Mouse (Mus musculus) erythroblast, embryonic 14.5 days (primary cell): ENCODE measurements around the gene Med22. TPM values are rescaled to one million over a fixed set of nuclear protein-coding genes. Genes with fewer than 3 reads are reported as not detected.

Experiments used
- H3K27me3 ChIP-seq: 2 replicates; pipeline ENCODE4 v1.6.1; 2012; ENCODE audit warnings: inconsistent platforms; ENCODE audit not compliant: control insufficient read depth
- H3K36me3 ChIP-seq: 2 replicates; pipeline ENCODE4 v1.6.1; 2012; ENCODE audit warnings: mild to moderate bottlenecking, inconsistent platforms; ENCODE audit not compliant: control insufficient read depth
- H3K4me1 ChIP-seq: 2 replicates; pipeline ENCODE4 v1.6.1; 2012; ENCODE audit warnings: inconsistent platforms; ENCODE audit not compliant: control insufficient read depth
- H3K4me3 ChIP-seq: replicated peaks from 2 replicates; pipeline ENCODE3; 2012; ENCODE audit warnings: moderate library complexity, mild to moderate bottlenecking, inconsistent platforms
- H3K9me3 ChIP-seq: 2 replicates; pipeline ENCODE4 v1.6.1; 2012; ENCODE audit warnings: low read length, inconsistent platforms, mixed read lengths; ENCODE audit not compliant: control insufficient read depth
- GATA1 ChIP-seq: IDR thresholded peaks from 2 replicates; pipeline ENCODE4 v1.6.1; 2012; ENCODE audit warnings: low read length, inconsistent platforms, mixed read lengths
- TAL1 ChIP-seq: IDR thresholded peaks from 3 replicates; pipeline ENCODE4 v1.6.1; 2012; ENCODE audit warnings: low read length, inconsistent platforms, mixed read lengths
- polyA plus RNA-seq: library from polyadenylated mRNA; stranded (reverse); fragments of >175 nt; gene quantifications from 2 replicates; pipeline ENCODE4 v1.2.3, GENCODE M21; 2012

Med22 gene
- polyA plus RNA-seq, 1 experiment = 2.6 TPM

GRCm38 (mm10) chr2:26910994-26911765 lies 703 bp upstream of the Med22 start:
- no peak; the same call in 1 of the 2 replicates for TF ChIP-seq GATA1
- TF ChIP-seq TAL1 = no peak
- H3K36me3 ChIP-seq = peaks cover 74% of the 10 kb centered on the region
- H3K4me1 ChIP-seq = peaks cover 84% of the 10 kb centered on the region

GRCm38 (mm10) chr2:26909387-26909784 lies 1.1 kb downstream of the Med22 start:
- H3K4me3 ChIP-seq = peak overlapping the region; percentile 83
- H3K4me1 ChIP-seq = peaks cover 69% of the 10 kb centered on the region
- TF ChIP-seq TAL1 (no peak), GATA1 (no peak)
- no peaks in the 10 kb centered on the region for H3K9me3 ChIP-seq
- no peaks in the 10 kb centered on the region for H3K27me3 ChIP-seq
- H3K36me3 ChIP-seq = peaks cover 82% of the 10 kb centered on the region

More at GRCm38 (mm10) chr2:26910994-26911765, 703 bp upstream of the Med22 start:
- Histone ChIP-seq H3K27me3 (no peaks in the 10 kb centered on the region), H3K4me3 (peak overlapping the region; percentile 83), H3K9me3 (no peaks in the 10 kb centered on the region)

DNA sequence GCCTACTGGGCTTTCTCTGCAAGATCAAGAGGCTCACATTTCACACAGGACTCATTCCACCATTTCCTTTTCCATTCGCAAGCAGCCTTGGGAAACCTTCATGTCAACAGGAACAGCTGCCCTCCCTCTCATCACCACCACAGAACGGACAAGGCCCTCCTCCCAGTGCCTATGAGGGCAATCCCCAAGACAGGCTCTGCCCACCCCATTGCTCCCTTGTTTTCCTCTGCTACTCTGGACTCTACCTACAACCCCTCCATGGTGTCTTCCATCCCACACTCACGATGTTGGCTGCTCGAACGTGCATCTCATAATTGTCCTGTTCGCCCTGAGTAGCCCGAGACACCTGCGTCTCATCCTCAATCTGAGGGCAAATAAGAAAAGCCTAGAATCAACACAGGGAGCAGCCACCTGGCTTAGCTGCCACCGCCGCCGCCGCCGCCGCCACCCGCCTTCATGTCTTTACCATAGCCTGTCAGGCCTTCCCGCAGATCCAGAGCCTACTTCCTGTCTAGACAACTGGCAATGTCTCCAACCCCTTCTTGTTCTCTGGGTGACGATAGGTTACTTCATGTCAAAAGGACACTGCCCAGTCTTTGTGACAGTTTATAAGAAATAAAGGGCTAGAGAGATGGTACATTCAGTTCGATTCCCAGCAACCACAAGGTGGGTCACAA lies 1.6 kb downstream of the Med22 start:
- Histone ChIP-seq H3K4me1 (peaks cover 70% of the 10 kb centered on the region), H3K9me3 (no peaks in the 10 kb centered on the region), H3K4me3 (peak overlapping the region; percentile 83), H3K36me3 (peaks cover 82% of the 10 kb centered on the region), H3K27me3 (no peaks in the 10 kb centered on the region)
- TF ChIP-seq GATA1 = no peak
- TF ChIP-seq TAL1 = no peak

- TF ChIP-seq TAL1 (no peak), GATA1 (no peak)
- H3K27me3 ChIP-seq = no peaks in the 10 kb centered on the region
- no peak overlapping the region for H3K4me3 ChIP-seq
- peaks cover 69% of the 10 kb centered on the region for H3K4me1 ChIP-seq
- no peaks in the 10 kb centered on the region for H3K9me3 ChIP-seq
- H3K36me3 ChIP-seq = peaks cover 68% of the 10 kb centered on the region
These were observed 3.4 kb downstream of the Med22 start for GRCm38 (mm10) chr2:26907109-26907508.

DNA sequence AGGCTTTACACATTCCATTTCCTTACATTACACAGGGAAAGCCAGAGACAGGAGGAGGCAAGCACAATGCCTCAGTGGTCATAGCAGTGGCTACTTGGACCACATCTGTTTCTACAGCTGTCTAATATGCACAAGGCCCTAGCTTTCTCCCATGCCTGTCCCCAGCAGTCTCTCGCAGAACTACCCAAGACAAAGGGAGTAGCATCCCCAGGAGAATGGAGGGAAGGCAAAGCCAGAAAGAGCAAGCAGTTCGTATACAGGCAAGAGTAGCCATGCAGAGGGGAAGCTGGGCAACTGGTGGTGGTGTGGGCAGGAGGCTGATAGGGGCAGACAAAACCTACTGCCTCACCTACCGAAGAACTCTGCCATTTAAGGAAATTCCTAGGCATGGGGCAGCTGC lies 4.0 kb downstream of the Med22 start:
- no peaks in the 10 kb centered on the region for H3K9me3 ChIP-seq
- peaks cover 69% of the 10 kb centered on the region for H3K4me1 ChIP-seq
- H3K4me3 ChIP-seq = no peak overlapping the region
- no peaks in the 10 kb centered on the region for H3K27me3 ChIP-seq
- H3K36me3 ChIP-seq = peaks cover 61% of the 10 kb centered on the region
- no peak for TF ChIP-seq TAL1
- no peak for TF ChIP-seq GATA1

GRCm38 (mm10) chr2:26905936-26906335 lies 4.5 kb downstream of the Med22 start:
- H3K4me3 ChIP-seq = no peak overlapping the region
- H3K27me3 ChIP-seq = no peaks in the 10 kb centered on the region
- peaks cover 56% of the 10 kb centered on the region for H3K36me3 ChIP-seq
- H3K4me1 ChIP-seq = peaks cover 73% of the 10 kb centered on the region
- no peak for TF ChIP-seq TAL1
- no peak for TF ChIP-seq GATA1
- no peaks in the 10 kb centered on the region for H3K9me3 ChIP-seq

GRCm38 (mm10) chr2:26903311-26903710 lies 7.2 kb downstream of the Med22 start:
- Histone ChIP-seq H3K9me3 (no peaks in the 10 kb centered on the region), H3K36me3 (peaks cover 72% of the 10 kb centered on the region), H3K4me1 (peaks cover 61% of the 10 kb centered on the region), H3K4me3 (peak overlapping the region; percentile 92), H3K27me3 (no peaks in the 10 kb centered on the region)
- TF ChIP-seq GATA1 (no peak), TAL1 (no peak)

DNA sequence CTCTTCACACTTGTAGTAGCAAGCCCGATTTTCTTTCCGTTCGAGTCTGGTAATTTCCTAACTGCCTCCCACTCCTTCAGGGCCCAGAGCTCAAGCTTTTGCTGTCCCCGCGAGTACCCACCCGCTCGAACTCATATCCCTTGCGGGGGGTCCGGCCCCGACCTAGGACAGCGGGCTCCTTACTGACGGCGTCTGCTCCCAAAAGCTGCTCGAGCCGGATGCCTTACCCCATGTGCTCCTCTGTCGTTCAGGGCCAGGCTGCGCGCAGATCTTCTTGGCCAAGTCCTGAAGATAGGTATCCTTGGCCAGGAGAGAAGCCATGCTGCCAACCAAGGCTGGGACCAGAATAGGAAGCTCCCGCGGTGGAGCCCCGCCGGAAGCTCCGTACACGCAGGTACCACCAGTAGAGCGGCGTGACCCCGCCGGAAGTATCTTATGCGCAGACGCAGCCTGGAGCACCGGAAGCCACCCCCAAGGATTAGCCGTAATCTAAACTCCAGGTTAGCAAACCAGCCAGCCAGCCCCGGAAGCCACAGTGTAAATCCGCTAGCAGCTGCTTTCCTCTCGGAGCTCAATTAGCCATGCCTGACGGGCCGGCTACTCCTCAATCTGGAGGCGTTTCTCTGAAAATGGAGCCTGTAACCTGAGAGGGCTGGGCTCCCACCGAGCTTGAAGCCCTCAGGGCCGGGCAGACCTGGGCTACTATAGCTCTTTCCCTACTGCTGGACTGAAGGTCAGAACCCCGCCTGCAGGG lies 7.8 kb downstream of the Med22 start, which contains the start of gene Surf6:
Gene Surf6, minus strand, starts transcription at position 413 of the 754 bp plus-strand sequence.
- no peaks in the 10 kb centered on the region for H3K9me3 ChIP-seq
- peaks cover 72% of the 10 kb centered on the region for H3K36me3 ChIP-seq
- H3K4me3 ChIP-seq = peak within 1 kb of the TSS; percentile 92
- H3K27me3 ChIP-seq = no peaks in the 10 kb centered on the region
- TF ChIP-seq GATA1 = no peak
- no peak for TF ChIP-seq TAL1
- H3K4me1 ChIP-seq = peaks cover 55% of the 10 kb centered on the region
